25 mouse cellular contexts compared by ENCODE assay signal in genomic region chr7:107216845-107217244, GRCm38 (mm10). TPM values are rescaled to one million over a fixed set of nuclear protein-coding genes. Genes with fewer than 3 reads are reported as not detected.
DNase-seq lines count a peak whose midpoint lies in the region; ATAC-seq and TF ChIP-seq lines count a peak whose summit lies in the region.
"Had no signal": no experiment of that assay in that cellular context is flagged by ENCODE, and none has a peak within 500 bp of the region (broad histone marks: within the 10 kb centered on the region; RNA-seq: fewer than 3 reads in every experiment).

No protein-coding gene starts in this region.

- intact Hi-C loops in heart, adult 2 months (cut with DNase I), result no loop called here

- H3K4me3 ChIP-seq in heart, adult 2 months, result no peak overlapping the region
- H3K4me3 ChIP-seq in liver, embryonic 14.5 days (ENCODE audit: insufficient read depth in 1 of 2, low read depth in 2 of 2, low read length in 2 of 2), result no peak overlapping the region
- no peak overlapping the region for H3K4me3 ChIP-seq in liver, embryonic 11.5 days (ENCODE audit: low read depth, low read length)
- H3K4me3 ChIP-seq in ES-Bruce4 (ENCODE audit: low read depth, low read length), result no peak overlapping the region
- no peak overlapping the region for H3K4me3 ChIP-seq in hindbrain, embryonic 13.5 days
- H3K4me3 ChIP-seq: heart, embryonic 13.5 days; hindbrain, embryonic 15.5 days; limb, embryonic 12.5 days; liver, embryonic 15.5 days; stomach, embryonic 15.5 days had no signal

- no peak overlapping the region for H3K9ac ChIP-seq in heart, adult 2 months (ENCODE audit: low read depth, low read length)
- H3K9ac ChIP-seq in liver, embryonic 14.5 days (replicated peaks), result no peak overlapping the region
- no peak overlapping the region for H3K9ac ChIP-seq in liver, embryonic 11.5 days (ENCODE audit: low read depth, low read length)
- H3K9ac ChIP-seq in ES-Bruce4 (ENCODE audit: low read depth, poor library complexity, severe bottlenecking), result no peak overlapping the region
- H3K9ac ChIP-seq in hindbrain, embryonic 13.5 days, result no peak overlapping the region
- H3K9ac ChIP-seq: heart, embryonic 13.5 days; hindbrain, embryonic 15.5 days; limb, embryonic 12.5 days; liver, embryonic 15.5 days; stomach, embryonic 15.5 days had no signal

- TF ChIP-seq EP300 in heart, adult 2 months (IDR thresholded peaks at IDR 0.05; ENCODE audit: insufficient read depth, low read depth, low read length), result no peak
- TF ChIP-seq EP300 in liver, embryonic 14.5 days (IDR thresholded peaks at IDR 0.05; ENCODE audit: low read depth), result no peak
- TF ChIP-seq EP300 in ES-Bruce4 (IDR thresholded peaks at IDR 0.05; ENCODE audit: insufficient read depth, low read depth, low read length), result no peak

- TF ChIP-seq CTCF in heart, adult 2 months (IDR thresholded peaks at IDR 0.05), result peak; percentile 34
- TF ChIP-seq CTCF in liver, embryonic 14.5 days (IDR thresholded peaks at IDR 0.05; ENCODE audit: low read depth), result 0 out of 2 replicates have a peak, but pooled peaks have one; percentile 11
- TF ChIP-seq CTCF in ES-Bruce4 (IDR thresholded peaks at IDR 0.05; ENCODE audit: low read depth, low read length), result peak; percentile 44

- H3K9me3 ChIP-seq in liver, embryonic 14.5 days (ENCODE audit: control insufficient read depth, low read length), result no peaks in the 10 kb centered on the region
- H3K9me3 ChIP-seq in liver, embryonic 11.5 days (ENCODE audit: control insufficient read depth, low read length), result no peaks in the 10 kb centered on the region
- H3K9me3 ChIP-seq in ES-Bruce4 (replicated peaks; ENCODE audit: control insufficient read depth, insufficient read depth, low read length, poor library complexity, severe bottlenecking), result peaks cover 3% of the 10 kb centered on the region; the same call in 1 of the 2 replicates
- no peaks in the 10 kb centered on the region for H3K9me3 ChIP-seq in hindbrain, embryonic 13.5 days
- H3K9me3 ChIP-seq: heart, embryonic 13.5 days; hindbrain, embryonic 15.5 days; limb, embryonic 12.5 days; liver, embryonic 15.5 days; stomach, embryonic 15.5 days had no signal

- H3K36me3 ChIP-seq in heart, adult 2 months (ENCODE audit: control insufficient read depth, insufficient read depth, low read length), result no peaks in the 10 kb centered on the region
- H3K36me3 ChIP-seq in liver, embryonic 14.5 days (replicated peaks; ENCODE audit: control insufficient read depth, insufficient read depth, low read depth), result no peaks in the 10 kb centered on the region
- H3K36me3 ChIP-seq in liver, embryonic 11.5 days (ENCODE audit: control insufficient read depth, insufficient read depth, low read length), result no peaks in the 10 kb centered on the region
- peaks cover 11% of the 10 kb centered on the region for H3K36me3 ChIP-seq in ES-Bruce4 (ENCODE audit: control insufficient read depth, insufficient read depth, low read length, poor library complexity, severe bottlenecking)
- H3K36me3 ChIP-seq in hindbrain, embryonic 13.5 days, result no peaks in the 10 kb centered on the region
- H3K36me3 ChIP-seq: heart, embryonic 13.5 days; hindbrain, embryonic 15.5 days; limb, embryonic 12.5 days; liver, embryonic 15.5 days; stomach, embryonic 15.5 days had no signal

- 53% methylated on average over 2 of the region's 2 CpGs for WGBS in heart, adult 2 months
- 44% methylated on average over 2 of the region's 2 CpGs for WGBS in liver, embryonic 14.5 days (ENCODE audit: insufficient replicate concordance)
- WGBS in liver, embryonic 11.5 days, result 68% methylated on average over 2 of the region's 2 CpGs
- 82% methylated on average over 2 of the region's 2 CpGs for WGBS in hindbrain, embryonic 13.5 days

- H3K4me2 ChIP-seq in liver, embryonic 14.5 days (ENCODE audit: low read depth), result no peak overlapping the region
- H3K4me2 ChIP-seq in liver, embryonic 11.5 days, result no peak overlapping the region
- H3K4me2 ChIP-seq in hindbrain, embryonic 13.5 days, result no peak overlapping the region
- H3K4me2 ChIP-seq: heart, embryonic 13.5 days; hindbrain, embryonic 15.5 days; limb, embryonic 12.5 days; liver, embryonic 15.5 days; stomach, embryonic 15.5 days had no signal

- TF ChIP-seq POLR2A in heart, adult 2 months (IDR thresholded peaks at IDR 0.05; ENCODE audit: insufficient read depth, low read depth, low read length), result no peak
- no peak for TF ChIP-seq POLR2A in ES-Bruce4 (IDR thresholded peaks at IDR 0.05; ENCODE audit: insufficient read depth, low read length)

- no peak for ATAC-seq in liver, embryonic 14.5 days (ENCODE audit: insufficient read depth)
- ATAC-seq in liver, embryonic 11.5 days (replicated peaks; ENCODE audit: low FRiP score), result no peak
- ATAC-seq in common myeloid progenitor, adult 5-6 weeks (replicated peaks; ENCODE audit: low read depth, poor library complexity, severe bottlenecking), result peak; percentile 66
- no peak for ATAC-seq in hindbrain, embryonic 13.5 days (ENCODE audit: low FRiP score)
- ATAC-seq: forebrain, embryonic 16.5 days had no signal

- H3K27ac ChIP-seq in heart, adult 2 months, result no peak overlapping the region
- no peak overlapping the region for H3K27ac ChIP-seq in liver, embryonic 14.5 days
- no peak overlapping the region for H3K27ac ChIP-seq in liver, embryonic 11.5 days (ENCODE audit: low read depth, low read length)
- no peak overlapping the region for H3K27ac ChIP-seq in ES-Bruce4 (ENCODE audit: insufficient read depth, low read length)
- no peak overlapping the region for H3K27ac ChIP-seq in hindbrain, embryonic 13.5 days
- H3K27ac ChIP-seq: heart, embryonic 13.5 days; hindbrain, embryonic 15.5 days; limb, embryonic 12.5 days; liver, embryonic 15.5 days; stomach, embryonic 15.5 days had no signal

- no peaks in the 10 kb centered on the region for H3K4me1 ChIP-seq in heart, adult 2 months (ENCODE audit: control insufficient read depth, insufficient read depth, low read length)
- no peaks in the 10 kb centered on the region for H3K4me1 ChIP-seq in liver, embryonic 14.5 days (replicated peaks; ENCODE audit: control insufficient read depth in 2 of 2, insufficient read depth in 2 of 2, low read length in 1 of 2)
- no peaks in the 10 kb centered on the region for H3K4me1 ChIP-seq in liver, embryonic 11.5 days (replicated peaks; ENCODE audit: control insufficient read depth, insufficient read depth, low read length)
- H3K4me1 ChIP-seq in ES-Bruce4 (ENCODE audit: control insufficient read depth, insufficient read depth, low read length), result no peaks in the 10 kb centered on the region
- no peaks in the 10 kb centered on the region for H3K4me1 ChIP-seq in hindbrain, embryonic 13.5 days (replicated peaks)
- H3K4me1 ChIP-seq: heart, embryonic 13.5 days; hindbrain, embryonic 15.5 days; limb, embryonic 12.5 days; liver, embryonic 15.5 days; stomach, embryonic 15.5 days had no signal

- no peak for DNase-seq in heart, adult 2 months
- DNase-seq in heart, adult 8-10 months (ENCODE audit: low spot score), result no peak
- DNase-seq in liver, embryonic 14.5 days (ENCODE audit: low read depth in 3 of 3, low spot score in 3 of 3), result no peak
- DNase-seq in liver, embryonic 11.5 days (ENCODE audit: low spot score), result no peak
- DNase-seq: B cell, adult 2 months; cerebellum, adult 9-11 months; kidney, adult 11 months; lung, postnatal 14 days; midbrain, embryonic 14.5 days; retina, postnatal 1 day; thymus, adult 2 months had no signal

- no peaks in the 10 kb centered on the region for H3K79me2 ChIP-seq in heart, adult 2 months (replicated peaks; ENCODE audit: control insufficient read depth, insufficient read depth, low read length)

- no peaks in the 10 kb centered on the region for H3K27me3 ChIP-seq in heart, adult 2 months (ENCODE audit: control insufficient read depth, insufficient read depth, low read length)
- no peaks in the 10 kb centered on the region for H3K27me3 ChIP-seq in liver, embryonic 14.5 days (ENCODE audit: control insufficient read depth, insufficient read depth, low read length)
- peaks cover 3% of the 10 kb centered on the region; the same call in 1 of the 2 replicates for H3K27me3 ChIP-seq in liver, embryonic 11.5 days (replicated peaks; ENCODE audit: control insufficient read depth, insufficient read depth, low read length)
- H3K27me3 ChIP-seq in ES-Bruce4 (ENCODE audit: control insufficient read depth, insufficient read depth, low read length, poor library complexity, severe bottlenecking), result no peaks in the 10 kb centered on the region
- 0 out of 2 replicates have a peak, but pooled peaks cover 7% of the 10 kb centered on the region for H3K27me3 ChIP-seq in hindbrain, embryonic 13.5 days
- H3K27me3 ChIP-seq: liver, embryonic 15.5 days; stomach, embryonic 15.5 days had no signal

RNA-seq across cellular contexts. Expression of gene Rbmxl2, which starts 7.6 kb away (rescaled TPM):
- total RNA-seq in heart, adult 2 months (2021), result not detected
- not detected in 2 replicates for polyA plus RNA-seq in heart, adult 2 months (2012; rRNA removed)
- total RNA-seq in heart, adult 8-10 months (2022), result not detected
- not detected in 2 replicates for polyA plus RNA-seq in liver, embryonic 14.5 days (2012; rRNA removed)
- not detected in 2 replicates for polyA plus RNA-seq in liver, embryonic 14.5 days (2014; fragmentation: Nextera tagmentation; extraction: Ambion mirVana)
- not detected in 2 replicates for polyA plus RNA-seq in liver, embryonic 11.5 days (2014; fragmentation: Nextera tagmentation; extraction: Ambion mirVana)
- 19.3 and 27.3 TPM in 2 replicates for polyA plus RNA-seq in ES-Bruce4 (2011; ENCODE audit: insufficient read depth, insufficient read length, low read depth, missing spikeins)
- total RNA-seq in common myeloid progenitor, adult 5-6 weeks (2017), result not detected in 2 replicates
- polyA plus RNA-seq in hindbrain, embryonic 13.5 days (2015; fragmentation: Nextera tagmentation; extraction: Ambion mirVana), result not detected in 2 replicates
- total RNA-seq: adrenal gland, adult 18-20 months; heart, postnatal 25 days; left cerebral cortex, adult 8-10 months; megakaryocyte, adult 5-6 weeks had no signal
- polyA plus RNA-seq: embryonic facial prominence, embryonic 14.5 days; forebrain, embryonic 16.5 days; heart, embryonic 13.5 days; hindbrain, embryonic 15.5 days; limb, embryonic 12.5 days; liver, embryonic 15.5 days; midbrain, embryonic 14.5 days; stomach, embryonic 15.5 days had no signal

RNA-seq across cellular contexts. Expression of gene Nlrp14, which starts 50.1 kb away (rescaled TPM):
- not detected for total RNA-seq in heart, adult 2 months (2021)
- not detected in 2 replicates for polyA plus RNA-seq in heart, adult 2 months (2012; rRNA removed)
- not detected for total RNA-seq in heart, adult 8-10 months (2022)
- polyA plus RNA-seq in liver, embryonic 14.5 days (2012; rRNA removed), result not detected in 2 replicates
- not detected in 2 replicates for polyA plus RNA-seq in liver, embryonic 14.5 days (2014; fragmentation: Nextera tagmentation; extraction: Ambion mirVana)
- polyA plus RNA-seq in liver, embryonic 11.5 days (2014; fragmentation: Nextera tagmentation; extraction: Ambion mirVana), result not detected in 2 replicates
- polyA plus RNA-seq in ES-Bruce4 (2011; ENCODE audit: insufficient read depth, insufficient read length, low read depth, missing spikeins), result 0.42 TPM in 1 of 2 replicates, not detected in the other
- total RNA-seq in common myeloid progenitor, adult 5-6 weeks (2017), result not detected in 2 replicates
- polyA plus RNA-seq in hindbrain, embryonic 13.5 days (2015; fragmentation: Nextera tagmentation; extraction: Ambion mirVana), result not detected in 2 replicates
- total RNA-seq: adrenal gland, adult 18-20 months; heart, postnatal 25 days; left cerebral cortex, adult 8-10 months; megakaryocyte, adult 5-6 weeks had no signal
- polyA plus RNA-seq: embryonic facial prominence, embryonic 14.5 days; forebrain, embryonic 16.5 days; heart, embryonic 13.5 days; hindbrain, embryonic 15.5 days; limb, embryonic 12.5 days; liver, embryonic 15.5 days; midbrain, embryonic 14.5 days; stomach, embryonic 15.5 days; thymus, adult 2 months had no signal

Comparison
In these comparisons a context has a peak if more than half of its experiments do, and no peak if none do; other contexts are left out.
1. RNA of gene Rbmxl2, which starts 7.6 kb away (polyA plus RNA-seq): 19.3 to 27.3 TPM in ES-Bruce4; not detected in heart, adult 2 months, not detected in liver, embryonic 14.5 days, not detected in liver, embryonic 11.5 days and not detected in hindbrain, embryonic 13.5 days; every median in the first group is over 10 times any median in the second.
2. Peak in every context shown above with its lines, with median percentiles within 50 percentile points of each other: CTCF ChIP-seq.